Mouse (Mus musculus) right cerebral cortex, postnatal 4 days (tissue): ENCODE data around the gene Kdm8.

ENCODE experiments used
- DNase-seq: peaks from one replicate; pipeline ENCODE4 v3.0.0-alpha.2; 2022

Gene Kdm8

DNA sequence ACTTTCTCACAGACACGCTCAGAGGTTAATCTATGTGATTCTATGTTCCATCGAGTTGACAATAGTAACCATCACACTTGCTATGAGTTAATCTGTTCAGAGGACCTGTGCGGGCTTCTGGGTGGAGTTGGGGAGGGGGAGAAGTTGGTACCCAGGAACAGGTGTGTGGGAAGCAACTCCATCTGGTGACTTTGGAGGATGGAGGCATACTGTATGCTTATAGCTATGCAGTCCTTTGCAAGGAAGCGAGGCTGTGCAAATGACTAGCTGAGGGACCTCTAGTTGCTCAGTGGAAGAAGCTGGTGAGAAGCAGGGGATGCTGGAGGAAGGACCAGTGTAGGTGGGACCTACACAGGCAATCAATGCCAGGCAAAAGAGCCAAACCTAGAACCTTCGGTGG lies 60.1 kb downstream of the Kdm8 start:
- no peak for DNase-seq

GRCm38 (mm10) chr7:125505568-125505967 lies 61.1 kb downstream of the Kdm8 start:
- DNase-seq: no peak

DNA sequence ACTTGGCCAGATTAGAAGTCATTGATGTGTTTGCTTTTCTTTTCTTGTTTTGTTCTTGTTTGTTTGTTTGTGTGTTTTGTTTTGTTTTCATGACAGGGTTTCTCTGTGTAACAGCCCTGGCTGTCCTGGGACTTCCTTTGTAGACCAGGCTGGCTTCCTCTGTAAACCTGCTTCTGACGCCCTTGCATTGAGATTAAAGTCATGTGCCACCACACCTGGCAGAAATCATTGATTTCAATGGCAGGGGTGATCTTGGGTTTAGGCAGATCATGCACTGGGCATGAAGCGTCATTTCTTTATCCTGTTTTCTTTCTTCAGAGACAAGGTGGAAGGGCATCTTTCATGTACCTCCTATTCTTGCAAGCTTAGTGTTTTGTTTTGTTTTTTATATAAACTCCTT lies 62.8 kb downstream of the Kdm8 start:
- no peak for DNase-seq

- DNase-seq: no peak
These were observed 67.0 kb downstream of the Kdm8 start for GRCm38 (mm10) chr7:125511432-125511831.

GRCm38 (mm10) chr7:125511852-125512251 lies 67.4 kb downstream of the Kdm8 start:
- DNase-seq: no peak
